Mouse (Mus musculus): Measurements from ENCODE around the gene Tmem213. TPM values are rescaled to one million over a fixed set of nuclear protein-coding genes. Genes with fewer than 3 reads are reported as not detected.

The Tmem213 gene
- not detected for polyA plus RNA-seq (2014; fragmentation: Illumina TruSeq; extraction: RNeasy Lipid Tissue Mini Kit (QIAGEN cat#74804); ENCODE audit: low read depth, low replicate concordance)

GRCm38 (mm10) chr6:38109160-38109795 lies at the start of gene Tmem213:
Gene Tmem213 (plus strand): TSS chr6:38109255.

GRCm38 (mm10) chr6:38124207-38124835 lies 15.3 kb downstream of the Tmem213 start, which contains the start of gene Atp6v0a4:
Gene Atp6v0a4 (minus strand): TSS chr6:38124586.

Other genes starting within 250 kb of the Tmem213 start
- gene Trim24, start 238.4 kb upstream of the Tmem213 start, polyA plus RNA-seq (2014; fragmentation: Illumina TruSeq; extraction: RNeasy Lipid Tissue Mini Kit (QIAGEN cat#74804); ENCODE audit: low read depth, low replicate concordance) = 90.2 TPM
- 1.4 TPM for gene Svopl, start 62.3 kb upstream of the Tmem213 start, polyA plus RNA-seq (2014; fragmentation: Illumina TruSeq; extraction: RNeasy Lipid Tissue Mini Kit (QIAGEN cat#74804); ENCODE audit: low read depth, low replicate concordance)
- not detected for gene Atp6v0a4, start 15.3 kb downstream of the Tmem213 start, polyA plus RNA-seq (2014; fragmentation: Illumina TruSeq; extraction: RNeasy Lipid Tissue Mini Kit (QIAGEN cat#74804); ENCODE audit: low read depth, low replicate concordance)
- 0.50 TPM for gene D630045J12Rik, start 144.8 kb downstream of the Tmem213 start, polyA plus RNA-seq (2014; fragmentation: Illumina TruSeq; extraction: RNeasy Lipid Tissue Mini Kit (QIAGEN cat#74804); ENCODE audit: low read depth, low replicate concordance)
- gene Zc3hav1l, start 190.0 kb downstream of the Tmem213 start, polyA plus RNA-seq (2014; fragmentation: Illumina TruSeq; extraction: RNeasy Lipid Tissue Mini Kit (QIAGEN cat#74804); ENCODE audit: low read depth, low replicate concordance) = 3.9 TPM
- gene Zc3hav1, start 245.3 kb downstream of the Tmem213 start, polyA plus RNA-seq (2014; fragmentation: Illumina TruSeq; extraction: RNeasy Lipid Tissue Mini Kit (QIAGEN cat#74804); ENCODE audit: low read depth, low replicate concordance) = 82.5 TPM

Data from sigmoid colon, adult 10 weeks (tissue).